Mouse (Mus musculus): ENCODE results near the gene Lcor.

Gene Lcor

DNA sequence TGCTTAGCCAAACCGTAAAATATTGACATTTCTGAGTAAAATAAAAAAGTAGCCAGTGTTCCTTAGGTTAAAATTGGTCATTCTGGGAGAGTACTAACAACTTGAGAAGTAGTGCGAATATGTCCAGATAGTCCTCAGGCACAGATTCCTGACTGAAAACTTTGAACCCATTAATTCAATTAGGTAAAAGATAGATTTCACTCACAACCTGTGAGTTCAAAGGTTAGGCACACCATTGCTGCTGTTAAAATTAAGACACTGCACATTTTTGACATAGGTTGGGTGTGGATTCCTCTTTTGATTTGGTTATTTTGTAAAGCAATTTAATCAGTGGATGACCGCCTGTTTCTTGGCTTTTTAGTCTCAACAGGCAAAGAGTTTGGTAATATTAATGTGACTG, 78.4 kb downstream of the Lcor start:
- no peak for DNase-seq (ENCODE audit: low spot score in 2 of 2)

- DNase-seq (ENCODE audit: low spot score in 2 of 2): no peak
Observed at GRCm38 (mm10) chr19:41568791-41569190, 86.4 kb downstream of the Lcor start.

- no peak for DNase-seq (ENCODE audit: low spot score in 2 of 2)
Observed at GRCm38 (mm10) chr19:41573700-41574099, 91.3 kb downstream of the Lcor start.

- no peak for DNase-seq (ENCODE audit: low spot score in 2 of 2)
Observed at GRCm38 (mm10) chr19:41577576-41577975, 95.1 kb downstream of the Lcor start.

DNA sequence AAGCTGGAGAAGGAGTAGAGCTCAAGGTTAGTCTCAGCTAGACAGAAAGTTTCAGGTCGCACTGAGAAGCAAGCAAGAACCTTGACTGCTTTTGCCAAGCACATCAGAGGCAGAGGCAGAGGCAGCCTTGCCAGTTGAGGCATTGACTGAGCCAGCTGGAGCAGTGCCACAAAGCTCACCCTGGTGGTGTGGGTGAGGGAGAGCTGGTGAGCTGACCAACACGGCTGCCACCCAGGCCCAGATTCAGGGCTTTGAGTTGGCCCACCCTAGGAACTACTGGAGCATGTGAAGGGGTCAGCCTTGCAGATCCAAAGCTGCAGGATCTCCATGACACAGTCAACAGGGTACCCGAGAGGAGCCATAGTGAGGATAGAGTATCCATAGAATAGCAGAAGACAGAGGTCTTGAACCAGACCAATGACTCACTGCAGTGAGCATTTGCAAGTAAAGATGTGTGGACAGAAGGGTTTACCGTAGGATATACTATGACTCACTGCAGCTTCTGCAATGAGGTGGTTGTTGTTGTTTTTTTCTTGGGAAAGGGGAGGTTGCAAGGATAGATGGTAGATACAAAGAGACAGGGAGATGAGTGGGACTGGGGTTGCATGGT, 97.0 kb downstream of the Lcor start:
- peak in 1 of 2 experiments; percentile 56 for DNase-seq (ENCODE audit: low spot score in 2 of 2)

DNA sequence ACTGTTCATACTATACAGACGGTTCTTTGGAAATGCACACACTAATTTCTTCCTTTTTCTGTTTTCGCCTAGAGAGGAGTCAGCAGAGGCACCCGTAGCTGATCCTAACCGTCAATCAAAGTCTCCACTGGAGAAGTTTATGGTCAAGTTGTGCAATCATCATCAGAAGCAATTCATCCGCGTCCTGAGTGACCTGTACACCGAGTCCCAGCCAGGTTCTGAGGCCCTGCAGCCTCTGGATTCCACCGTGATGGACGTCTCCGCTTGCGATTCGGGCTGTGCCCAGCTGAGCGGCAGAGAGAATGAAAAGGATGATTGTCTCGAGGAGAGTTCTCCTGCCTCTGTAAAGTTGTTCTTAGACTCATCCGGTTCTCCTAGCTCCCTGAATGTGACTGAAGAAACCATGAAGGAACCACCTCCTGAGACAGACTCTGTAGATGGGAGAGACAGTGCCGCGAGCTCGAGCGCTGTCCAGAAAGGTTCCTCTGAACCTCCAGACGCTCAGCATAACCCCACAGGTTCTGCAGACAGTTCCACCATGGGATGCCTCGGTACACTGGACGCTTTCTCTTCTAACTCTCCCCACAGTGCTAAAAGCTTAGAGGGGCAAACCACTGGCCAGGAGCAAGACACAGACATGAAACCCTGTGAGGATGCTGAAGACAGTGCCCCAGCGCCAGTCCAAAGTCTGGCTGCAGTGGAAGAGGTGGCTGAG, 99.4 kb downstream of the Lcor start, which contains the start of gene Gm340:
TSS of gene Gm340 (plus strand) at position 665 of the 715 bp plus-strand sequence.
- no peak for DNase-seq (ENCODE audit: low spot score in 2 of 2)

- no peak for DNase-seq (ENCODE audit: low spot score in 2 of 2)
Observed at GRCm38 (mm10) chr19:41582918-41583514, 100.6 kb downstream of the Lcor start.

DNA sequence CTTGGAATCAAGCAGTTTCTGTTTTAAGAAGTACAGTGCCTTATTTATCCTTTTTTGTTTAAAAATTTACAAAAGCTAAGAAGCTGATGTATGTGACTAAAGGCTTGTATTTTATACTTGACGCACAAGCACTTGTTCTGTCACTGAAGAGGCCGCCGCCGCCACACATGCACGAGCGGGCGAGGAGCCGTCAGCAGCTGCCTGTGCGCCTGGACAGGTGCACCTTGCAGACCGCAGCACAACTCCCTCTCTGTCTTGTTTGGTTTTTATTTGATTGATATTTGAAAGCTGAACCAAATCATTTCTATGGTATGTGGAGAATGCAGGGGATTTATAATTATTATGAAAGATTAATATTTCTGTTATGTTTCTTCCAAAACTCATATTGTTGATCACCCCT, 104.3 kb downstream of the Lcor start:
- no peak for DNase-seq (ENCODE audit: low spot score in 2 of 2)

DNA sequence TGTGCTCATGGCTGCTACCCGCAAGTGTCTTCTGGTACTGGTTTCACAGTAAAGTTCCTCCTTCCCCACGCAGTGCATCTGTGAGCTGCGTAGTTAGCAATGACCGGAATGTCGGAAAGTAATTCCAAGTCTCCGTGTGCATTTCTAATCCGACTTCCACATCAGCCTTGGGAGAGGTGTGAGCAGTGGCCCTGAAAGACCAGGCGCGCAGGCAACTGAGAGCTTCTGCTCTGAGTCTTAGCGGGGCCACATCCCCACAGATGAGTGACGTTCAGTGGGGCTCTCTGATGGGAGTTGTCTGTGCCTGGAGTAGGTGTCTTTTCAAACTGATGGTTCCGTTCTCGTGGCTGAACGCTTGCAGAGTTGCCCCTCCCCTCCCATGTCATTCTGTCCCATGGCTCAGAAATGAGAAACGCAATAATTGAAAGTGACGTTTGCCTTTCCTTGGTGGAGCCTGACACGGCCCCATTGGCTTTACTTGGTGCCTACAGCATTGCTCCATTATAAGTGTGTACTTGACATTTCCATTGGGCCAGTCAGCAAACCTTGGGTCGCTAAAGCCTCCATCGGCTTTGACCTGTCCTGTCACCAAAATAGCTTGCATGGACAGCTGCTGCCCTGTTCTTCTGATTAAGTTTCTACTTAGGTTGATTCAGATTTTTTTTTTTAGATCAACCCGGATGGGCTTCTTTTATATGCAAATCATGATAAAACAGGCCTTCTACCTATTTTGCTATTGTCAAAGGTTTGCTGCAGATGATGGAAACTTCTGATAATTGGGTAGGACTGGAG, 105.2 kb downstream of the Lcor start:
- no peak for DNase-seq (ENCODE audit: low spot score in 2 of 2)

GRCm38 (mm10) chr19:41589026-41589425, 106.6 kb downstream of the Lcor start:
- no peak for DNase-seq (ENCODE audit: low spot score in 2 of 2)

DNA sequence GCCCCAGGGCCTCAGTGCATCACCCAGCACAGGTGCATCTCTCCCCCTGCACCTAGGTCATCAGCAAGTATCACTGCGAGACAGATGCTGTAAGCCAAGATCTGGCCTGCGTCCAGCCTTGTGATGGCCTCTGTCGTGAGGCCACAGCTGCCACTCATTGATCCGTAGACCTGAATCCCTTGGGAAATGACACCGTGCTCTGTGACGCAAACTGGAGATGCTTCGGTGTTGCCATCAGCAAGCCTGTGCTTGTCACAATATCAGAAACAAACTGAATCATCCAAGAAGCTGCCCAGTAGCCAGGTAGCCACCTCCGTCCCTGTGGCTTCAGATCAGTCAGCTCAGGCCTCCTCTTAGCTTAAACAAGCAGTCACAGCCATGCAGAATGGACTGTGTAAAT, 107.2 kb downstream of the Lcor start:
- DNase-seq (ENCODE audit: low spot score in 2 of 2): no peak

GRCm38 (mm10) chr19:41591808-41592207, 109.4 kb downstream of the Lcor start:
- DNase-seq (ENCODE audit: low spot score in 2 of 2): no peak

DNA sequence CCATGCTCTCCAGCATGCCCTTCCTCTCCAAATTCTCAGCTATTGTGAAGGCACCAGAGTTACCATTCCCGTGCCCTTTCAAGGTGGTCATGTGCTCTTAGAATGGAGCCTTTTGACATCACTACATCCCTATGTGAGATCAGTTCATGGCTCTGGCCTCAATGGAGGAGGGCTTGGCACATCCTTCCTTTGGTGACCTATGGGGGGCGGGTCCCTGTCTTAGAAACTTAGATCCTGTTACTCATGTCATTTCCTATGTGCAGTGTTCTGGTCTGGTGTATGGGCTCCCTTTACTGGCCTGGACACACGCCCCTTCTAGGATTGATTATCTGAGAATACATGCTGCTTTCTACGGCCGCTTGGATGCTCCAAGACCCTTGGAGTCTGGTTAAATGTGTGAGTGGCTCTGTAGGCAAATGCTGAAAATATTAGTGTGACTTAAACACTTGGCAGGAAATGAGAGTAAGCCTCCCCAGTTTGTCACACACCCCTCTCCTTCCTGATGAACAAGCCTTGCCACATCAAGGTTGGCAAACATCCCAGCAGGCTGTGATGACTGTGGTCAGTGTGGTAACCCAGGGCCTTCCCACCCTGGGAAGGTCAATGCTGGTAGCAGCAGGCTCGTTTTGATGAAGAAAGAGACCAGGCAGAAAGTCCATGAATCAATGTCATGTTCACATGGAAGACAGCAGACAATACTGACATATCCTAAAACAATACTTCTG, 114.9 kb downstream of the Lcor start:
- DNase-seq (ENCODE audit: low spot score in 2 of 2): no peak

GRCm38 (mm10) chr19:41600647-41601046, 118.2 kb downstream of the Lcor start:
- DNase-seq (ENCODE audit: low spot score in 2 of 2): no peak

GRCm38 (mm10) chr19:41606208-41606987, 124.0 kb downstream of the Lcor start:
- DNase-seq (ENCODE audit: low spot score in 2 of 2): no peak

GRCm38 (mm10) chr19:41611683-41612082, 129.2 kb downstream of the Lcor start:
- DNase-seq (ENCODE audit: low spot score in 2 of 2): no peak
